Mouse (Mus musculus) stomach, embryonic 16.5 days (tissue): Measurements from ENCODE around the gene Kif22. TPM values are rescaled to one million over a fixed set of nuclear protein-coding genes. Genes with fewer than 3 reads are reported as not detected.
A peak's percentile ranks its signal among the peaks of the same experiment; 100 is the strongest.

Experiments used
- ATAC-seq: fragments of 200-750 bp; cut with Nextera tagmentation; 2 replicates; pipeline ENCODE4 v1.8.0; 2017; ENCODE audit warnings: moderate number of reproducible peaks, moderate TSS enrichment; ENCODE audit not compliant: insufficient read depth, low FRiP score
- H3K27ac ChIP-seq: fragments of 300-500 bp; sonication (generic); 2 replicates; pipeline ENCODE4 v1.5.1; 2014; ENCODE audit warnings: low read length
- H3K27me3 ChIP-seq: fragments of 300-500 bp; sonication (generic); 2 replicates; pipeline ENCODE4 v1.6.1; 2014; ENCODE audit warnings: low read length, control low read depth, mixed read lengths; ENCODE audit not compliant: control insufficient read depth, insufficient read depth
- H3K36me3 ChIP-seq: fragments of 300-500 bp; sonication (generic); 2 replicates; pipeline ENCODE4 v1.6.1; 2014; ENCODE audit warnings: low read length; ENCODE audit not compliant: control insufficient read depth, insufficient read depth
- H3K4me1 ChIP-seq: fragments of 300-500 bp; sonication (generic); 2 replicates; pipeline ENCODE4 v1.6.1; 2014; ENCODE audit warnings: low read length, control low read depth, mixed read lengths; ENCODE audit not compliant: control insufficient read depth, insufficient read depth
- H3K4me2 ChIP-seq: fragments of 300-500 bp; sonication (generic); 2 replicates; pipeline ENCODE4 v1.6.1; 2014; ENCODE audit warnings: low read depth, low read length, mixed read lengths
- H3K4me3 ChIP-seq: fragments of 300-500 bp; sonication (generic); replicated peaks from 2 replicates; pipeline ENCODE4 v1.5.1; 2014; ENCODE audit warnings: mild to moderate bottlenecking, low read length
- H3K9ac ChIP-seq: fragments of 300-500 bp; sonication (generic); 2 replicates; pipeline ENCODE4 v1.6.1; 2014; ENCODE audit warnings: low read length
- H3K9me3 ChIP-seq: fragments of 300-500 bp; sonication (generic); replicated peaks from 2 replicates; pipeline ENCODE4 v1.6.1; 2016; ENCODE audit warnings: low read length, control low read depth; ENCODE audit not compliant: control insufficient read depth
- WGBS: fragments of 180-500 bp; shearing (Covaris S2); extraction: QIAGEN DNeasy Blood & Tissue Kit; methylation state at CpG from one replicate; pipeline ENCODE4 v1.1.7; 2014; 5-methylcytosine and 5-hydroxymethylcytosine counted together
- polyA plus RNA-seq: library from polyadenylated mRNA; unstranded; fragments of >200 nt; fragmentation: Nextera tagmentation; extraction: Ambion mirVana; gene quantifications from 2 replicates; pipeline ENCODE4 v1.2.1, GENCODE M21; 2015

Kif22 gene
- polyA plus RNA-seq, 1 experiment from 2014 or later = 92.2 TPM

DNA sequence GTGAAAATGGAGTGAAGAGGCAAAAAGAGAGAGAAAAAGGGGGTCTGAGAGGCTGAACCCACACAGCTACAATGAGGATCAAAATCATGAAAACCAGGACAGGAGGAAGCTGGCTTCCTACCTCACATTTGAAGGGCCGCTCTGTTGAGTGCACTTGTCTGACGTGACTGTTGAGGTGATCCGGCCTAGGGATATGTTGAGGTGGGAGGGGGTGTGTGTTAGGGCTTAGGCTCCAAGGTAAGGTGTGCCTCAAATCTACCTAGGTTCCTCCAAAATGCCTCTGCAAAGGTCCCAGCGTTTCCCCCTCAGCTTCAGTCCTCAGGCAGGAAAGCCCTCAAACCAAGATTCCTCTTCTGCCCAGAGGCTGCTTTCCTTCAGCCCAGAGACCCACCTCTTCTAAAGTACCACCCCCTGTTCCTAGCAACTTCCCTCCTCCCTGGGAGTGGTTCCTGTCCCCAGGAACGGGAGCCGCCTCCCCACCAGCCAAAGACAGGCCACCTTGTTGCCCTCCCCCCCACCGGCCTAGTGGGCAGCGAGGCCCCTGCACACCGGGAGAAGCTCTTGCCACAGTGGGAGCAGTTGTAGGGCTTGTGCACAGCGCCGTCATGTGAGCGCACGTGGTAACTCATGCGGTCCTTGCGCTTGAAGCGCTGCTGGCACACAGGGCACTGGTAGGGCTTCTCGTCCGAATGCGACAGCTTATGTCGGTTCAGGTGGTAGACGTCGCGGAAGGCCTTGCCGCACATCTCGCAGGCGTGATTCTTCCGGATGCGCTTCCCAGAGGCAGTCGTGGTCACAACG, 17.3 kb downstream of the Kif22 start:
- Histone ChIP-seq H3K9me3 (no peaks in the 10 kb centered on the region), H3K36me3 (peaks cover 7% of the 10 kb centered on the region; the same call in 1 of the 2 replicates), H3K27me3 (no peaks in the 10 kb centered on the region), H3K27ac (peak overlapping the region; percentile 95), H3K4me1 (peaks cover 45% of the 10 kb centered on the region), H3K4me3 (peak overlapping the region; percentile 93), H3K4me2 (peak overlapping the region; percentile 90), H3K9ac (peak overlapping the region; percentile 99)
- ATAC-seq = peak; percentile 20
- 1% methylated on average over 30 of the region's 30 CpGs for WGBS

- Histone ChIP-seq H3K4me1 (peaks cover 53% of the 10 kb centered on the region), H3K4me3 (peak overlapping the region; percentile 93), H3K36me3 (peaks cover 7% of the 10 kb centered on the region; the same call in 1 of the 2 replicates), H3K4me2 (peak overlapping the region; percentile 90), H3K27ac (no peak overlapping the region), H3K9ac (peak overlapping the region; percentile 99), H3K9me3 (no peaks in the 10 kb centered on the region), H3K27me3 (no peaks in the 10 kb centered on the region)
- 15% methylated on average over 19 of the region's 19 CpGs for WGBS
- no peak for ATAC-seq
Observed at GRCm38 (mm10) chr7:127023896-127024690, 18.2 kb downstream of the Kif22 start.

DNA sequence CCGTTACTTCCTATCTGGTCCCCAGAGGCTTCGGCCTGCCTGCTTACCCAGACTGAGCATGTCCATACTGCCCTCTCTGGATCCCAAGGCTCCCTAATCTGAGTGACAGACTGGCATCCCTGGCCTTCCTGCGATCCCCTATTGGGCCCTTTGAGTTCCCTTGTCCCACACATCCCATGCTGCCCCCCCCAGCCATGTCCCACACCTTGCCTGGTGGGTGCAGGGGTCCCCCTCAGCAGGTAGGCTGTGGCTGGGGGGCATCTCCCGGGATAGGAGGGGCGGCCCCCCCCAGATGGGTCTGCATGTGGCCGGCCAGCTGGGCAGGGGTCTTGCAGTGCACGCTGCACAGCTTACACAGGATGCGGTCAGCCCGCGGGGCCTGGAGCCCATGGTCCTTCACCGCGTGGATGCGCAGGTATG, 19.0 kb downstream of the Kif22 start:
- whole genome bisulfite sequencing = 72% methylated on average over 13 of the region's 13 CpGs
- H3K4me2 ChIP-seq = peak overlapping the region; percentile 90
- peak overlapping the region; percentile 99 for H3K9ac ChIP-seq
- H3K4me1 ChIP-seq = peaks cover 61% of the 10 kb centered on the region
- peak overlapping the region; percentile 8; the same call in 1 of the 2 replicates for H3K4me3 ChIP-seq
- no peaks in the 10 kb centered on the region for H3K27me3 ChIP-seq
- no peak for ATAC-seq
- 0 out of 2 replicates have a peak overlapping the region, but pooled peaks have one; percentile 19 for H3K27ac ChIP-seq
- peaks cover 7% of the 10 kb centered on the region; the same call in 1 of the 2 replicates for H3K36me3 ChIP-seq
- no peaks in the 10 kb centered on the region for H3K9me3 ChIP-seq

DNA sequence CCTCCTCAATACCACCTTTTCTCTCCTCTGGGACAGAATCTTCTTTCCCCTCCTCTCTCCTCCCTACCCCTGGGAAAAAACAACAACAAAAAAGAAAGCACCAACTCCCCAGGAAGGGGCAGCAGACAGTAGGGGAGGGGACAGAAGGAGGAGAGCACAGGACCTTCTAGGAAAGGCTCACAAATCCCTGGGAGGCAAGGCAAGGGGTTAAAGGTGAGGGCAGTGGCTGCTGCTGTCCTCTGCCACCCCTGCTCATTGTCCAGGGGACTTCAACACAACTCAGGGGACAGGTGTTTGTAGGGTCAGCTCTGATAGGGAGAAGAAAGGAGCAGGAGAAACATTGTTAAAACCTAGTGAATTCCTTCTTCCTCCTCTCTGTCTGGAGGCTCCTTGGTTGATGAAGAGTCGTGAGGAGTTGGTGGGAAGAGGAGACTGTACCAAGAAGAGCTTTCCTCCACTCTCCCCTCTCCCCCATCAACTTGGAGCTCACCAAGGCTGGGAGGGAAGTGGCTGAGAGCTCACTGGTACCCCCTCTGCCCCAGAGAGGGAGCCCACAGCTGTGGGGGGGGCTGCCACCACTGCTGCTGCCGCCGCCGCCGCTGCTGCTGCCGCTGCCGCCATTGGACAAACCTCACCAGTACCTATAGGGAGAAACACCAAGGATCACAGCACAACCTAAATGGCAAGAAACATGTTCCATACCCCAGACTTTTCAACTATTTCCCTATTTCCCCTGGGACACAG, 19.6 kb downstream of the Kif22 start:
- peak overlapping the region; percentile 90 for H3K4me2 ChIP-seq

DNA sequence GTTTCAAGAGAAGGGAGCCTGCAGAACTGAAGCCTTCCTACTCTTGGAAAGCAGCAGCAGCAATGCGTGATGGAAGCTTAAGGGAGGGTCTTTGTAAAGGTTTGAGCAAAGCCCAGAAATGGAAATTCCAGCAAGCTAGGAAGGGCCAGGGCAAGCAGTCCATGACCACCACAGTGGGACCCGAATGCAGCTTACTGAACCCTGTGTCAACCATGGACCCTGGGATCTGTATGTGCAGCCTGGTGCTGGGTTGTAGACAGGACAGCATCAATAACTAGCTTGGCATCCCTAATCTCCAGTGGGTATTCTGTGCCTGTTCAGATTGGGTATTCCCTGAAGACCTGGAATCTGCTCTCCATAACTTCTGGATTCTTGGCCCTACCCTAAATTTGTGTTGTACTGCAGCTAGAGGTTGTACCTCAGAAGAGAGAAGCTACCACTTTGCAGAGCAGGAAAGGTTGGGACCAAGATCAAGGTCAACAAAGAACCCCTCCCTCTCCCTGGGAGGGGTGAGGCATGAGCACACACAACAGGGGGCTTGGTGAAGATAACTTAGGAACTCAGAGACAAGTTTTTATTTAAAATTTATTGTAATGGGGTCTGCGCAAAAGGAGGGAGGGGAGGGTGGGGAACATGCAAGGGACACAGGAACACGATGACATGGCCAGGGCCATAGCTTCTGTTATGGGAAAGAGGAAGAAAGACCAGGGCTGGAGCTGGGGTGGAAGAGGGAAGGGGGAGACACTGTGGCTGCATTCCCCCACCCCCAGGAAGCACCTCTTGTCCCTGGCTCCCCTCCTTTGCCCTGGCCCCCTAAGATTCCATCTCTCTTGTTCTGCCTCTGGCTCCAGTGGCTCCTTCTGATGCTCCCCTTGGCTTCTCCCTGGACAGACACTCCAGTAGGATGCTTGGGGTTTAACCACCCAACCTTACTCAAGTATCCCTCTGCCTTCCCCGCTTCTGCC, 20.4 kb downstream of the Kif22 start:
- Histone ChIP-seq H3K4me2 (peak overlapping the region; percentile 84), H3K27ac (peak overlapping the region; percentile 86), H3K36me3 (peaks cover 7% of the 10 kb centered on the region; the same call in 1 of the 2 replicates), H3K27me3 (no peaks in the 10 kb centered on the region), H3K4me1 (peaks cover 65% of the 10 kb centered on the region), H3K9ac (peak overlapping the region; percentile 79), H3K9me3 (no peaks in the 10 kb centered on the region), H3K4me3 (peak overlapping the region; percentile 61)
- 34% methylated on average over 5 of the region's 5 CpGs for WGBS
- no peak for ATAC-seq

More for the DNA sequence above, 19.6 kb downstream of the Kif22 start:
- Histone ChIP-seq H3K27me3 (no peaks in the 10 kb centered on the region), H3K9me3 (no peaks in the 10 kb centered on the region), H3K4me1 (peaks cover 62% of the 10 kb centered on the region), H3K9ac (0 out of 2 replicates have a peak overlapping the region, but pooled peaks have one; percentile 1), H3K36me3 (peaks cover 7% of the 10 kb centered on the region; the same call in 1 of the 2 replicates), H3K4me3 (no peak overlapping the region), H3K27ac (peak overlapping the region; percentile 19; the same call in 1 of the 2 replicates)
- no peak for ATAC-seq
- WGBS = 81% methylated on average over 7 of the region's 7 CpGs

- H3K9me3 ChIP-seq = no peaks in the 10 kb centered on the region
- peak within 1 kb of the TSS; percentile 84 for H3K4me2 ChIP-seq
- peaks cover 7% of the 10 kb centered on the region; the same call in 1 of the 2 replicates for H3K36me3 ChIP-seq
- 2% methylated on average over 37 of the region's 37 CpGs for WGBS
- peak within 1 kb of the TSS; percentile 79 for H3K9ac ChIP-seq
- peaks cover 66% of the 10 kb centered on the region for H3K4me1 ChIP-seq
- H3K4me3 ChIP-seq = peak within 1 kb of the TSS; percentile 61
- peak within 1 kb of the TSS; percentile 86 for H3K27ac ChIP-seq
- no peaks in the 10 kb centered on the region for H3K27me3 ChIP-seq
- peak; percentile 14; the same call in 1 of the 2 replicates for ATAC-seq
Observed at GRCm38 (mm10) chr7:127020901-127021562, 21.2 kb downstream of the Kif22 start, which contains the start of the genes Gm42742 and Prrt2. TSS of gene Gm42742 (minus strand) at chr7:127021097. TSS of gene Prrt2 (minus strand) at chr7:127021211.

DNA sequence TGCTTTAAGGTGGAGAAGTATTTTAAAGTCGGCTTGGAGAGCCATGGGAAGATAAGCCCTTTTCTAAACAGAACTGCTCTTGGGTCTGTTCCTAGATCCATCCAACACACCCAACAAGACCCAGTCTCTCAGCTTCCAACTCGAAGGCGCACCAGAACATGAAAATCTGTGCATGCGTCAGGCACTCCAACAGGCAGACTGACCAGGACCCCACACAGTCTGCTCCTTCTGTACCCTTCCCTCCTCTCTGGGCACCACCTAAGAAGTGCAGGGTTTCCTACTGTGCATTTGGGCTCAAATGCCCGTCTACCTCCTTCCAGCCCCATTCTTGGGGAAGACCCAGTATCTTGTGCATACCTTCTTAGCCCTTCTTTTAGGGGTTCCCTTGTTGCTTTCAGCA, 21.8 kb downstream of the Kif22 start:
- peak overlapping the region; percentile 84 for H3K4me2 ChIP-seq
- WGBS = 25% methylated on average over 5 of the region's 5 CpGs
- no peak for ATAC-seq
- no peaks in the 10 kb centered on the region for H3K9me3 ChIP-seq
- no peaks in the 10 kb centered on the region for H3K27me3 ChIP-seq
- H3K9ac ChIP-seq = peak overlapping the region; percentile 79
- peaks cover 72% of the 10 kb centered on the region for H3K4me1 ChIP-seq
- peaks cover 9% of the 10 kb centered on the region; the same call in 1 of the 2 replicates for H3K36me3 ChIP-seq
- peak overlapping the region; percentile 61 for H3K4me3 ChIP-seq
- peak overlapping the region; percentile 86 for H3K27ac ChIP-seq
